Mouse (Mus musculus): ENCODE results near the gene Gna12. TPM values are rescaled to one million over a fixed set of nuclear protein-coding genes. Genes with fewer than 3 reads are reported as not detected.
A peak's percentile ranks its signal among the peaks of the same experiment; 100 is the strongest.

Gene Gna12
- 17.2 and 32.3 TPM in 2 replicates for polyA plus RNA-seq (2014; fragmentation: Nextera tagmentation; extraction: Ambion mirVana)

GRCm38 (mm10) chr5:140830314-140831063 is at the start of gene Gna12:
Gna12 (minus strand) TSS chr5:140830431.
- Histone ChIP-seq H3K4me3 (ENCODE audit: low read depth, low read length) (peak within 1 kb of the TSS; percentile 80), H3K27me3 (ENCODE audit: control insufficient read depth, insufficient read depth, low read length) (no peaks in the 10 kb centered on the region), H3K9ac (ENCODE audit: low read depth, low read length) (peak within 1 kb of the TSS; percentile 83), H3K9me3 (ENCODE audit: control insufficient read depth, low read length) (no peaks in the 10 kb centered on the region), H3K4me2 (replicated peaks; ENCODE audit: low read depth, low read length) (peak within 1 kb of the TSS; percentile 80), H3K36me3 (ENCODE audit: control insufficient read depth, insufficient read depth, low read length) (no peaks in the 10 kb centered on the region), H3K27ac (ENCODE audit: low read depth, low read length) (peak within 1 kb of the TSS; percentile 68; the same call in 1 of the 2 replicates), H3K4me1 (replicated peaks; ENCODE audit: control insufficient read depth, insufficient read depth, low read length) (peaks cover 5% of the 10 kb centered on the region; the same call in 1 of the 2 replicates)
- 2% methylated on average over 34 of the region's 49 CpGs for WGBS
- peak; percentile 98 for DNase-seq (ENCODE audit: low spot score)
- peak; percentile 98 for ATAC-seq (ENCODE audit: low FRiP score)

- H3K27ac ChIP-seq (ENCODE audit: low read depth, low read length): no peak overlapping the region
- no peaks in the 10 kb centered on the region for H3K4me1 ChIP-seq (replicated peaks; ENCODE audit: control insufficient read depth, insufficient read depth, low read length)
- no peak overlapping the region for H3K4me3 ChIP-seq (ENCODE audit: low read depth, low read length)
- WGBS: 69% methylated on average over 6 of the region's 6 CpGs
- no peak overlapping the region for H3K9ac ChIP-seq (ENCODE audit: low read depth, low read length)
- no peak for DNase-seq (ENCODE audit: low spot score)
- no peaks in the 10 kb centered on the region for H3K36me3 ChIP-seq (ENCODE audit: control insufficient read depth, insufficient read depth, low read length)
- no peak overlapping the region for H3K4me2 ChIP-seq (replicated peaks; ENCODE audit: low read depth, low read length)
- ATAC-seq (ENCODE audit: low FRiP score): no peak
- no peaks in the 10 kb centered on the region for H3K9me3 ChIP-seq (ENCODE audit: control insufficient read depth, low read length)
- no peaks in the 10 kb centered on the region for H3K27me3 ChIP-seq (ENCODE audit: control insufficient read depth, insufficient read depth, low read length)
Observed at GRCm38 (mm10) chr5:140878644-140879043, 48.4 kb upstream of the Gna12 start.

GRCm38 (mm10) chr5:140873736-140874307 is 43.6 kb upstream of the Gna12 start:
- ATAC-seq (ENCODE audit: low FRiP score) (no peak), DNase-seq (ENCODE audit: low spot score) (no peak)
- H3K9me3 ChIP-seq (ENCODE audit: control insufficient read depth, low read length): no peaks in the 10 kb centered on the region
- no peaks in the 10 kb centered on the region for H3K36me3 ChIP-seq (ENCODE audit: control insufficient read depth, insufficient read depth, low read length)
- no peak overlapping the region for H3K4me2 ChIP-seq (replicated peaks; ENCODE audit: low read depth, low read length)
- no peak overlapping the region for H3K4me3 ChIP-seq (ENCODE audit: low read depth, low read length)
- H3K27ac ChIP-seq (ENCODE audit: low read depth, low read length): no peak overlapping the region
- no peaks in the 10 kb centered on the region for H3K27me3 ChIP-seq (ENCODE audit: control insufficient read depth, insufficient read depth, low read length)
- no peak overlapping the region for H3K9ac ChIP-seq (ENCODE audit: low read depth, low read length)
- peaks cover 2% of the 10 kb centered on the region; the same call in 1 of the 2 replicates for H3K4me1 ChIP-seq (replicated peaks; ENCODE audit: control insufficient read depth, insufficient read depth, low read length)
- WGBS: 84% methylated on average over 6 of the region's 6 CpGs

GRCm38 (mm10) chr5:140873039-140873551 is 42.9 kb upstream of the Gna12 start:
- H3K4me3 ChIP-seq (ENCODE audit: low read depth, low read length): no peak overlapping the region
- H3K27me3 ChIP-seq (ENCODE audit: control insufficient read depth, insufficient read depth, low read length): no peaks in the 10 kb centered on the region
- H3K27ac ChIP-seq (ENCODE audit: low read depth, low read length): no peak overlapping the region
- no peak for ATAC-seq (ENCODE audit: low FRiP score)
- H3K9me3 ChIP-seq (ENCODE audit: control insufficient read depth, low read length): no peaks in the 10 kb centered on the region
- H3K9ac ChIP-seq (ENCODE audit: low read depth, low read length): no peak overlapping the region
- H3K36me3 ChIP-seq (ENCODE audit: control insufficient read depth, insufficient read depth, low read length): no peaks in the 10 kb centered on the region
- H3K4me1 ChIP-seq (replicated peaks; ENCODE audit: control insufficient read depth, insufficient read depth, low read length): peaks cover 2% of the 10 kb centered on the region; the same call in 1 of the 2 replicates
- peak overlapping the region; percentile 15; the same call in 1 of the 2 replicates for H3K4me2 ChIP-seq (replicated peaks; ENCODE audit: low read depth, low read length)
- 17% methylated on average over 18 of the region's 18 CpGs for WGBS
- DNase-seq (ENCODE audit: low spot score): peak; percentile 30

- Histone ChIP-seq H3K4me2 (replicated peaks; ENCODE audit: low read depth, low read length) (peak overlapping the region; percentile 15; the same call in 1 of the 2 replicates), H3K4me1 (replicated peaks; ENCODE audit: control insufficient read depth, insufficient read depth, low read length) (peaks cover 2% of the 10 kb centered on the region; the same call in 1 of the 2 replicates), H3K9me3 (ENCODE audit: control insufficient read depth, low read length) (no peaks in the 10 kb centered on the region), H3K36me3 (ENCODE audit: control insufficient read depth, insufficient read depth, low read length) (no peaks in the 10 kb centered on the region), H3K27me3 (ENCODE audit: control insufficient read depth, insufficient read depth, low read length) (no peaks in the 10 kb centered on the region), H3K27ac (ENCODE audit: low read depth, low read length) (no peak overlapping the region), H3K4me3 (ENCODE audit: low read depth, low read length) (no peak overlapping the region), H3K9ac (ENCODE audit: low read depth, low read length) (no peak overlapping the region)
- DNase-seq (ENCODE audit: low spot score): peak; percentile 51
- WGBS: 31% methylated on average over 11 of the region's 11 CpGs
- ATAC-seq (ENCODE audit: low FRiP score): peak; percentile 30; the same call in 1 of the 2 replicates
Observed at GRCm38 (mm10) chr5:140872532-140873038, 42.4 kb upstream of the Gna12 start.

- no peaks in the 10 kb centered on the region for H3K36me3 ChIP-seq (ENCODE audit: control insufficient read depth, insufficient read depth, low read length)
- no peaks in the 10 kb centered on the region for H3K9me3 ChIP-seq (ENCODE audit: control insufficient read depth, low read length)
- H3K27ac ChIP-seq (ENCODE audit: low read depth, low read length): no peak overlapping the region
- 77% methylated on average over 6 of the region's 6 CpGs for WGBS
- no peak overlapping the region for H3K4me3 ChIP-seq (ENCODE audit: low read depth, low read length)
- DNase-seq (ENCODE audit: low spot score) (no peak), ATAC-seq (ENCODE audit: low FRiP score) (no peak)
- no peak overlapping the region for H3K9ac ChIP-seq (ENCODE audit: low read depth, low read length)
- no peaks in the 10 kb centered on the region for H3K27me3 ChIP-seq (ENCODE audit: control insufficient read depth, insufficient read depth, low read length)
- peaks cover 2% of the 10 kb centered on the region; the same call in 1 of the 2 replicates for H3K4me1 ChIP-seq (replicated peaks; ENCODE audit: control insufficient read depth, insufficient read depth, low read length)
- no peak overlapping the region for H3K4me2 ChIP-seq (replicated peaks; ENCODE audit: low read depth, low read length)
Observed at GRCm38 (mm10) chr5:140871241-140871640, 41.0 kb upstream of the Gna12 start.

- DNase-seq (ENCODE audit: low spot score) (peak; percentile 72), ATAC-seq (ENCODE audit: low FRiP score) (no peak)
- no peak overlapping the region for H3K9ac ChIP-seq (ENCODE audit: low read depth, low read length)
- H3K9me3 ChIP-seq (ENCODE audit: control insufficient read depth, low read length): no peaks in the 10 kb centered on the region
- H3K27me3 ChIP-seq (ENCODE audit: control insufficient read depth, insufficient read depth, low read length): no peaks in the 10 kb centered on the region
- 76% methylated on average over 2 of the region's 2 CpGs for WGBS
- peaks cover 2% of the 10 kb centered on the region; the same call in 1 of the 2 replicates for H3K4me1 ChIP-seq (replicated peaks; ENCODE audit: control insufficient read depth, insufficient read depth, low read length)
- no peaks in the 10 kb centered on the region for H3K36me3 ChIP-seq (ENCODE audit: control insufficient read depth, insufficient read depth, low read length)
- no peak overlapping the region for H3K27ac ChIP-seq (ENCODE audit: low read depth, low read length)
- no peak overlapping the region for H3K4me2 ChIP-seq (replicated peaks; ENCODE audit: low read depth, low read length)
- no peak overlapping the region for H3K4me3 ChIP-seq (ENCODE audit: low read depth, low read length)
Observed at GRCm38 (mm10) chr5:140869034-140869433, 38.8 kb upstream of the Gna12 start.

- no peaks in the 10 kb centered on the region for H3K36me3 ChIP-seq (ENCODE audit: control insufficient read depth, insufficient read depth, low read length)
- H3K27me3 ChIP-seq (ENCODE audit: control insufficient read depth, insufficient read depth, low read length): no peaks in the 10 kb centered on the region
- H3K27ac ChIP-seq (ENCODE audit: low read depth, low read length): no peak overlapping the region
- no peaks in the 10 kb centered on the region for H3K4me1 ChIP-seq (replicated peaks; ENCODE audit: control insufficient read depth, insufficient read depth, low read length)
- WGBS: 85% methylated on average over 5 of the region's 5 CpGs
- no peak overlapping the region for H3K9ac ChIP-seq (ENCODE audit: low read depth, low read length)
- H3K4me2 ChIP-seq (replicated peaks; ENCODE audit: low read depth, low read length): no peak overlapping the region
- H3K9me3 ChIP-seq (ENCODE audit: control insufficient read depth, low read length): no peaks in the 10 kb centered on the region
- DNase-seq (ENCODE audit: low spot score) (no peak), ATAC-seq (ENCODE audit: low FRiP score) (no peak)
- no peak overlapping the region for H3K4me3 ChIP-seq (ENCODE audit: low read depth, low read length)
Observed at GRCm38 (mm10) chr5:140859730-140860129, 29.5 kb upstream of the Gna12 start.

All from hindbrain, embryonic 11.5 days (tissue).